Mouse (Mus musculus) spleen, adult 2 months (tissue): ENCODE measurements around the gene Csrp1. TPM values are rescaled to one million over a fixed set of nuclear protein-coding genes. Genes with fewer than 3 reads are reported as not detected.
A peak's percentile ranks its signal among the peaks of the same experiment; 100 is the strongest.

ENCODE experiments used
- DNase-seq, 2 experiments: peaks; one replicate each; pipeline versions ENCODE4 v3.0.0 to v3.0.0-alpha.2; 2012 to 2021; ENCODE audit warnings: low spot score in 2 of 2, low read depth in 1 of 2
- H3K27ac ChIP-seq: fragments of 200-500 bp; 2 replicates; pipeline ENCODE4 v1.5.1; 2012; ENCODE audit warnings: low read length, inconsistent platforms; ENCODE audit not compliant: insufficient read depth
- H3K27me3 ChIP-seq: fragments of 200-500 bp; 2 replicates; pipeline ENCODE4 v1.6.1; 2012; ENCODE audit warnings: mild to moderate bottlenecking, moderate library complexity, low read length, inconsistent platforms; ENCODE audit not compliant: control insufficient read depth, insufficient read depth
- H3K36me3 ChIP-seq: fragments of 200-500 bp; 2 replicates; pipeline ENCODE4 v1.6.1; 2012; ENCODE audit warnings: mild to moderate bottlenecking, low read length, inconsistent platforms; ENCODE audit not compliant: control insufficient read depth, insufficient read depth
- H3K4me1 ChIP-seq: fragments of 200-500 bp; 2 replicates; pipeline ENCODE4 v1.6.1; 2011; ENCODE audit warnings: inconsistent platforms; ENCODE audit not compliant: control insufficient read depth, insufficient read depth, insufficient read length
- H3K4me3 ChIP-seq: fragments of 200-500 bp; 2 replicates; pipeline ENCODE4 v1.5.1; 2011; ENCODE audit warnings: mild to moderate bottlenecking, inconsistent platforms; ENCODE audit not compliant: insufficient read depth, insufficient read length; ENCODE audit errors: extremely low read depth
- CTCF ChIP-seq: fragments of 200-500 bp; IDR thresholded peaks from 2 replicates; pipeline ENCODE4 v1.5.1; 2011; ENCODE audit warnings: mild to moderate bottlenecking, inconsistent platforms; ENCODE audit not compliant: insufficient read depth, insufficient read length, insufficient replicate concordance; ENCODE audit errors: extremely low read depth
- POLR2A ChIP-seq: fragments of 200-500 bp; IDR thresholded peaks from 2 replicates; pipeline ENCODE4 v1.6.1; 2011; ENCODE audit warnings: low read depth, low read length, inconsistent platforms
- WGBS: fragments of 180-500 bp; shearing (Covaris S2); methylation state at CpG from one replicate; pipeline ENCODE4 v1.1.7; 2018; 5-methylcytosine and 5-hydroxymethylcytosine counted together
- polyA plus RNA-seq: library from polyadenylated mRNA; depleted of rRNA; stranded (reverse); fragments of >200 nt; gene quantifications from 2 replicates; pipeline ENCODE4 v1.2.3, GENCODE M21; 2012

Csrp1 gene
- polyA plus RNA-seq, 1 experiment = 174 TPM

- Histone ChIP-seq H3K4me3 (no peak overlapping the region), H3K27me3 (no peaks in the 10 kb centered on the region), H3K4me1 (peaks cover 5% of the 10 kb centered on the region; the same call in 1 of the 2 replicates), H3K27ac (no peak overlapping the region), H3K36me3 (no peaks in the 10 kb centered on the region)
- DNase-seq = no peak
- TF ChIP-seq CTCF (no peak), POLR2A (no peak)
- 73% methylated on average over 4 of the region's 4 CpGs for WGBS
These were observed 4.3 kb downstream of the Csrp1 start for GRCm38 (mm10) chr1:135724134-135724533.

- 79% methylated on average over 6 of the region's 6 CpGs for WGBS
- TF ChIP-seq POLR2A (no peak), CTCF (no peak)
- no peak for DNase-seq
- peaks cover 14% of the 10 kb centered on the region; the same call in 1 of the 2 replicates for H3K4me1 ChIP-seq
- H3K27me3 ChIP-seq = no peaks in the 10 kb centered on the region
- H3K36me3 ChIP-seq = no peaks in the 10 kb centered on the region
- no peak overlapping the region for H3K4me3 ChIP-seq
- no peak overlapping the region for H3K27ac ChIP-seq
These were observed 5.5 kb downstream of the Csrp1 start for GRCm38 (mm10) chr1:135725324-135725723.

- Histone ChIP-seq H3K4me3 (no peak overlapping the region), H3K27me3 (no peaks in the 10 kb centered on the region), H3K36me3 (no peaks in the 10 kb centered on the region), H3K4me1 (peaks cover 16% of the 10 kb centered on the region; the same call in 1 of the 2 replicates), H3K27ac (0 out of 2 replicates have a peak overlapping the region, but pooled peaks have one; percentile 35)
- no peak for TF ChIP-seq POLR2A
- no peak for TF ChIP-seq CTCF
- WGBS = 12% methylated on average over 7 of the region's 7 CpGs
- peak; percentile 53 to 76 for DNase-seq
These were observed 6.1 kb downstream of the Csrp1 start for GRCm38 (mm10) chr1:135725936-135726335.

GRCm38 (mm10) chr1:135728631-135729366, 8.9 kb downstream of the Csrp1 start:
- Histone ChIP-seq H3K36me3 (no peaks in the 10 kb centered on the region), H3K4me1 (peaks cover 16% of the 10 kb centered on the region; the same call in 1 of the 2 replicates), H3K27ac (peak overlapping the region; percentile 88), H3K27me3 (no peaks in the 10 kb centered on the region), H3K4me3 (peak overlapping the region; percentile 79)
- 1% methylated on average over 35 of the region's 35 CpGs for WGBS
- TF ChIP-seq POLR2A (peak; percentile 78), CTCF (no peak)
- peak; percentile 84 for DNase-seq

GRCm38 (mm10) chr1:135729367-135729713, 9.5 kb downstream of the Csrp1 start:
- under 1% methylated on average over 11 of the region's 11 CpGs for WGBS
- Histone ChIP-seq H3K36me3 (no peaks in the 10 kb centered on the region), H3K27me3 (no peaks in the 10 kb centered on the region), H3K27ac (peak overlapping the region; percentile 88), H3K4me3 (peak overlapping the region; percentile 79), H3K4me1 (peaks cover 16% of the 10 kb centered on the region; the same call in 1 of the 2 replicates)
- no peak for DNase-seq
- TF ChIP-seq POLR2A (no peak), CTCF (no peak)

- no peak for TF ChIP-seq POLR2A
- TF ChIP-seq CTCF = no peak
- WGBS = 19% methylated on average over 4 of the region's 4 CpGs
- Histone ChIP-seq H3K27me3 (no peaks in the 10 kb centered on the region), H3K27ac (peak overlapping the region; percentile 88; the same call in 1 of the 2 replicates), H3K4me3 (peak overlapping the region; percentile 79), H3K4me1 (peaks cover 16% of the 10 kb centered on the region; the same call in 1 of the 2 replicates), H3K36me3 (no peaks in the 10 kb centered on the region)
- no peak for DNase-seq
These were observed 10.0 kb downstream of the Csrp1 start for GRCm38 (mm10) chr1:135729821-135730220.

GRCm38 (mm10) chr1:135730296-135730695, 10.4 kb downstream of the Csrp1 start:
- peaks cover 16% of the 10 kb centered on the region; the same call in 1 of the 2 replicates for H3K4me1 ChIP-seq
- H3K4me3 ChIP-seq = peak overlapping the region; percentile 79; the same call in 1 of the 2 replicates
- H3K27ac ChIP-seq = peak overlapping the region; percentile 27
- H3K36me3 ChIP-seq = no peaks in the 10 kb centered on the region
- TF ChIP-seq CTCF (no peak), POLR2A (no peak)
- no peak for DNase-seq
- no peaks in the 10 kb centered on the region for H3K27me3 ChIP-seq
- WGBS = 32% methylated on average over 3 of the region's 3 CpGs
